Mouse (Mus musculus): Measurements from ENCODE around the gene Ptpn23.
"Not testable (repeated sequence)": the region's sequence is repeated elsewhere in the genome, so short reads cannot be mapped to it uniquely, and the experiment has no call there.

The Ptpn23 gene

DNA sequence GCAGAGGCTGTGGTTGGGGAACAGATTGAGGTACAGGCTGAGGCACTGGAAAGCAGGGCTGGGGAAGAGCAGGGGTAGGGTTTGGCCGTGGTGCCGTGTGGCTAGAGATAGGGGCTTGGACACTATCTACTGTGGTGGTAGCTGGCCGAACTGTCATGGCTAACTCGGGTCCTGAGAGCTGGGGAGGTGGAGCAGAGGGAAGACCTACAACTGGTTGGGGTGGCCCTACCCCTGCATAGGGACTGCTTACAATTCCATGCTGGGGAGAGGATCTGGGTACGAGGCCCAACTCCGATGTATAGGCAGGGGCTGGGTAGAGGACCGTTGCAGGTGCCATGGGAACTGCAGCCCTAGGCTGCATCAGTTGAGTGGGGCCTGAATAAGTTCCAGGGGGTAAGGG, 20.0 kb downstream of the Ptpn23 start:
- in situ Hi-C loops (cut with MboI; ENCODE audit: unreplicated experiment in 2 of 2): no loop called here

DNA sequence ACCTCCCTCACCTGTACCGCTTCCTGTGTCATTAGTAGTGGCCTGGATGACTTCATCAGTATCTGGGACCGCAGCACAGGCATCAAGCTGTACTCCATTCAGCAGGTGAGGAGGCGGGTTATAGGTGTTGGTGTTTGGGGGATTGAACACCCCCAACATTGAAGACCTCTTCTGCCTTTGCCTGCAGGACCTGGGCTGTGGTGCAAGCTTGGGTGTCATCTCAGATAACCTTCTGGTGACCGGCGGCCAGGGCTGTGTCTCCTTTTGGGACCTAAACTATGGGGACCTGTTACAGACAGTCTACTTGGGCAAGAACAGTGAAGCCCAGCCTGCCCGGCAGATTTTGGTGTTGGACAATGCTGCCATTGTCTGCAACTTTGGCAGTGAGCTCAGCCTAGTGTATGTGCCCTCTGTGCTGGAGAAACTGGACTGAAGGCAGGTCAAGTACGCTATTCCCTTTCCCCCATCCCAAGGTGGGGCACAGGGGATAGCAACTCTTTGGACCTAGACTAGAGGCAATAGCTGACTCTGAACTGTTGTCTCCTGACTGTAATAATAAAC, 23.6 kb downstream of the Ptpn23 start:
- in situ Hi-C loops (cut with MboI; ENCODE audit: unreplicated experiment in 2 of 2): no loop called here

DNA sequence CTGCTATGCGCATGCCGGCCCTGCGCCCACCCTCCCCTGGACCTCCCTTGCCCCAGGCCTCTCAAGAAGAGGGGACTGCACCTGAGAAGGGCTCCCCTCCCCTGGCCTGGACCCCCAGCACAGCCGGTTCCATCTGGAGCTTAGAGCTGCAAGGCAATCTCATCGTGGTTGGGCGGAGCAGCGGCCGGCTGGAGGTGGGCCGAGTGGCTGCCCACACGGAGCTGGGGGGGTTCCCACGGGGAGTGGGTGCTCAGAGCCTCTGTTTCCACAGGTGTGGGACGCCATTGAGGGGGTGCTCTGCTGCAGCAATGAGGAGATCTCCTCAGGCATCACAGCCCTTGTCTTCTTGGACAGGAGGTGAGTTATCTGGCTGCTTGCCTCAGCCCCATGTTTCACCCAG, 26.7 kb downstream of the Ptpn23 start:
- in situ Hi-C loops (cut with MboI; ENCODE audit: unreplicated experiment in 2 of 2): no loop called here

DNA sequence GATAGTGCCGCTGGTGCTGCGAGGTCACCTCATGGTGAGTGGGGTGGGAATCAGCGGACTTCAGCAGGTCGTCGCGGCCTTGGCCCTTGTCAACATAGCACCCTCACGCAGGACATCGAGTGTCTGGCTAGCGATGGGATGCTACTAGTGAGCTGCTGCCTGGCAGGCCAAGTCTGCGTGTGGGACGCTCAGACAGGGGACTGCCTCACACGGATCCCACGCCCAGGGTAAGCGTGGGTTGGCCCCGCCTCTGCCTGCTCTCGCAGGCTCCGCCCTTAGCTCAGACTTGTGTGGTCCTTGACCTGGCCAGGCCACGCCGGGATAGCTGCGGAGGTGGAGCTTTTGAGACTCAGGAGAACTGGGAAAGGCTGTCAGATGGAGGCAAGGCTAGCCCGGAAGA, 27.4 kb downstream of the Ptpn23 start:
- in situ Hi-C loops (cut with MboI; ENCODE audit: unreplicated experiment in 2 of 2): no loop called here

DNA sequence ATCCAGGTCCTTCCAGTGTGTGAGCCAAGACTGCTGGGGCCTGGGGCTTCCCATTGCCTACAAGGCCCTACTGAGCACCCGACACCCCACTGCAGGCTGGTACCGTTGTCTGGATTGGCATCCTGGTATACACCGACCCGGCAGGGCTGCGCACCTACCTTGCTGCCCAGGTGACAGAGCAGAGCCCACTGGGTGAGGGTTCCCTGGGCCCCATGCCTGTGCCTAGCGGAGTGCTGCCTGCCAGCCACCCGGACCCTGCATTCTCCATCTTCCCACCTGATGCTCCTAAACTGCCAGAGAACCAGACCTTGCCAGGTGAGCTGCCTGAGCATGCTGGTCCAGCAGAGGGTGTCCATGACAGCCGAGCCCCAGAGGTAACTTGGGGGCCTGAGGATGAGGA, 28.7 kb downstream of the Ptpn23 start:
- in situ Hi-C loops (cut with MboI; ENCODE audit: unreplicated experiment in 2 of 2): no loop called here

DNA sequence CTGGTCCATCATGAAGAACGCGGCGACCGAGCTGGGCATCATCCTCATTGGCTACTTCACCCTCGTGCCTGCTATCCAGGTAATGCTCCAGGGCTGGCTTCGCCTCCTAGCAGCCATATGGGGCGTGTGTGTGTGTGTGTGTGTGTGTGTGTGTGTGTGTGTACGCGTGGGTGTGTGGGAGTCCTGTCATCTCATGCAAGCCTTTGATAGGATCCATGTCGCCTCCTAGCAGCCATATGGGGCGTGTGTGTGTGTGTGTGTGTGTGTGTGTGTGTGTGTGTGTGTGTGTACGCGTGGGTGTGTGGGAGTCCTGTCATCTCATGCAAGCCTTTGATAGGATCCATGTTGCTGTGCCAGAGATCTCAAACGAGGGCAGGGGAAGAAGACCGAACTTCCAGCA, 30.4 kb downstream of the Ptpn23 start:
- in situ Hi-C loops (cut with MboI; ENCODE audit: unreplicated experiment in 2 of 2): not testable (repeated sequence)

DNA sequence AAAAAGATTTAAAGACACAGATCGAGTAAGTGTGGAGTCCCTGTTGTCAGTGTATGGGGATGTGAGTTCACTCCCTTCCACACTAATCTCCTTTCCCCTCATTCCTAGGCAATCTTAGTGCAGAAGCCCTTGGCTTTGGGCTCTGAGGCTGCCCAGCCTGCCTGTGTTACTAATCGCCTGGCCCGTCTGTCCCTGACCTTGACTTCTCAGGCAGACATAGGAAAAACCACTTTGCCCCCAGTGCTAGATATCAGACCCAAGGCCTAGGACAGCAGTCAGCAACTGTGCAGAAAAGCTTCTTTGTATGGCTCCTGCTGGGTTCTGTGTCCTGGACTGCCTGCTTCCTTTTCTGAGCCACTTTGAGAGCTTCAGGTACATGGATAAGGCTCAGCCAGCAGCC, 32.3 kb downstream of the Ptpn23 start:
- in situ Hi-C loops (cut with MboI; ENCODE audit: unreplicated experiment in 2 of 2): no loop called here

DNA sequence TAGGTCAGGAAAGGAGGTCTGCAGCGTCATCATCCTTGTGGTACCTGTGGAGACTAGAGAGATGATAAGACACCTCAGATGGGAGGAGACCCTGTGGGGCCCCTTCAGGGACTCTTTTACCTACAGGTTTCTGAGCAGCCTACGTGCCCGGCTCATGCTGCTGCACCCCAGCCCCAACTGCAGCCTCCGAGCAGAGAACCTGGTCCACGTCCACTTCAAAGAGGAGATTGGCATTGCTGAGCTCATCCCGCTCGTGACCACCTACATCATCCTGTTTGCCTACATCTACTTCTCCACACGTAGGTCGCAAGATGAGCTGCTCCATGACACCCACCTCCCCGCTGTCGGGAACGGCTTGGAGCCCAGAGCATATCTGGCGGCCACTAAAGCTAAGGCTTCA, 34.1 kb downstream of the Ptpn23 start:
- in situ Hi-C loops (cut with MboI; ENCODE audit: unreplicated experiment in 2 of 2): no loop called here

DNA sequence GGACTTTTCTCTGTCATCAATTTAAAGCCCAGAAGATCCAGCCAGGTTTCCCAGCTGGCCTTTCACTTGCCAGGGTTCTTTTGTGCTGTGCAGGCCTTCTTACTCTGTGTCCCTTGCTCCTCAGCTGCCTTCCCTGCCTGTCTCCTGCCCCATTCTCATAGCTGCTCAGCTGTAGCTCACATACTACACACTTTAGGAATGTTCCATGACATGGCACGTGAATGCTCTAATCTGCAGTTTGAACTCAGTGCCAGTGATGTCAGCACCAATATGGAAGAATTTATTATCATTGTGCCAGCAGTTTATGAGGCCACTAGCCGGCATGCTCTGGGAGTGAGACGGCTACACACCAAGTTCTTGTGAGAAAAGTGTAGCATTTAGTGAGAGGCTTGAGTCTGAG, 38.2 kb downstream of the Ptpn23 start:
- in situ Hi-C loops (cut with MboI; ENCODE audit: unreplicated experiment in 2 of 2): no loop called here

DNA sequence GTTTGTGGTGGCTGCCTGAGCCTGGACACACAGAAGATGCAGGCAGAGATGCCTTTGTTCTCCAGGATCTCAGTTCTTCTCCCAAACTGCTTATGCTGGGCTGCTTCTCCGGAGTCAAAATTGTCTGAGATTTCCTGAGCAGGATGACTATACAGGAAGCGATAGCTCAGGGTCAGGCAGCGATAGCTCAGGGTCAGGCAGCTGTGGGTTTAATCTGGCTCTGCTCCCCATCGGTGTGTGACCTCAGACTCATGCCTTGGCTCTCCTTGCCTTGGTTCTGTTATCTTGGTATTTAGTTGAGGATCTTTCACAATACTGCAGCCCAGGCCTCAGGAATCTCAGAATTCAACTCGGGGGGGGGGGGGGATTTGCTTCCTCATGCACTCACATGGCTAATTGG, 41.3 kb downstream of the Ptpn23 start:
- in situ Hi-C loops (cut with MboI; ENCODE audit: unreplicated experiment in 2 of 2): no loop called here

DNA sequence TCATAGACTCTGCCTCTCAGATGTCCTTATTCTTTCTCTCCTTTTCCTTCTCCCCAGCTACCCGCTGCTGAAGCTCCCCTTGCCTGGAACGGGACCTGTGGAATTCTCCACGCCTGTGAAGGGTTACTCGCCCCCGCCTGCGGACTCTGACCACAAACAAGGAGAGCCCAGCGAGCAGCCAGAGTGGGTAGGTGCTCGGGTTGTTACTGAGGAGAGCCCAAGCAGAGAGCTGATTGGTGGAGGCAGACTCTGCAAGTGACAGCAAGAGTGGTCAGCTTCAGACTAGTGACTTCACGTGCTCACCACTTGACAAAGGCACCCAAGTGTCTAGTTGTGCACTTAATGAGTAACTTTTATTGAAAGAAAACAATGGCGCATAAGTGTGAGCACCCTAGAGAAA, 45.7 kb downstream of the Ptpn23 start:
- in situ Hi-C loops (cut with MboI; ENCODE audit: unreplicated experiment in 2 of 2): no loop called here

DNA sequence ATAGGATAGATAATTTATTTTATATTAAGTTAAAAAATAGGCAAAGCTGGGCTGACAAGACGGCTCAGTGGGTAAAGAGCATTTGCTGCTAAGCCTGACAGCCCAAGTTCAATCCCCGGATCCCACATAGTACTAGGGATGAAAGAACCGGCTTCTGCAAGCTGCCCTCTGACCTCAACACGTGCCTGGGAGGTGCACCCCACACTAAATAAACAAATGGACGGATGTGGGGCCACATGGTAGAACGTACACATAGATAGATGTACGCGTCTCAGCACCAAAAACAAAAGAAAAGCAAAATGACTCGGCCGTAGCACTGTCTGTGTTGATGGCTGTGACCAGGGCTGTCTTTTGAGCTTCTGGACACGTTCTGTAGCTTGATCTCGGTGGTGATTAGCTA, 46.7 kb downstream of the Ptpn23 start:
- in situ Hi-C loops (cut with MboI; ENCODE audit: unreplicated experiment in 2 of 2): no loop called here

DNA sequence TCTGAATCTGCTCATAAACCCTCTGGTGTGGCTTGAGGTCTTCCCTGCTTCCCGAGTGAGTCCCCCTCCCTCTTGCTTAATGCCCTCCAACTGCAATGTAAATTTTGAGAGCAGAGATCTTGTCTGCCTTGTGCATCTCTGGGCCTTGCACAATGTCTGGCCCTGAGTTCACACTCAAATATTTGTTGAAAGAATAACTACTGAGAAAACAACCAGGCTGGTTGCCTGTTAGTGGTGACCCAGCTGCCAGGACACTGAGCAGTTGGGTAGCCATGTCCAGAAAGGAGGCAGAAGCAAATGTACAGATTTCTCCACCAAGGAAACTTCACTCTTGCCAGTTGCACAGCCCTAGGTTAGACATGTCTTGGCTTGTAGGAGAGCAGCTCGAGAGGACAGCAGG, 49.7 kb downstream of the Ptpn23 start:
- in situ Hi-C loops (cut with MboI; ENCODE audit: unreplicated experiment in 2 of 2): no loop called here

DNA sequence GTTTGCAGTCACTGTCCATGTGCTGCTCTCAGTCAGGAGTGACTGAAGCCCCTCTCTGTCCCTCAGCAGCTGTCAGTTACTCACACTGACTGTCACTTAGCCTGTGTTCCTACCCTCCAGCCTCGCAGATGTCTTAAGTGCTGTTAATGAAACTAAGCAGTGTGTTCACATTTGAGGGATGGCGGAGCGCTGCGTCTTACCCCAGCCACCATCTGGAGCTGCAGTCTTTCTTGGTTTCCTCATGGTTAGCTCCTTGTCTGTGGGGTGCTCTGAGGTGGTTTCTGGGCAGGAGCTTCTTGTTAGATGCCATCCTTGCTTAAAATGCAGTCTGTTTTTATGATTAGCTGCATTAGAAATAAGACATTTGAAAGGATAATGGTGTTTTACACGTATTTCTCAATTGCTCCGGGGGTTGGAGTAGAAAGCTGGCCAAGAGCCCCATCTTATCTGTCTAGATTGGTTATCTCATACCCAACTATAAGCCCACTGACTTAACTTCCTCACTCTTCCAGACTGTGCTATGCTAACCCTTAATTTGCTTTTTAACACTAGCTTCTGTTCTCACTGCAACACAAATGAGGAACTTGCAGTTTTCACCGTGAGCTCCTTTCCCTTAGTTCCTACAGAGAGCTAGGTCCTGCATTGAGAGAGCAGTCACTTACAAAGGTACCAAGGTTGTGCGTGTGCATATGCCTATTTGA, 55.9 kb downstream of the Ptpn23 start:
- in situ Hi-C loops (cut with MboI; ENCODE audit: unreplicated experiment in 2 of 2): no loop called here

DNA sequence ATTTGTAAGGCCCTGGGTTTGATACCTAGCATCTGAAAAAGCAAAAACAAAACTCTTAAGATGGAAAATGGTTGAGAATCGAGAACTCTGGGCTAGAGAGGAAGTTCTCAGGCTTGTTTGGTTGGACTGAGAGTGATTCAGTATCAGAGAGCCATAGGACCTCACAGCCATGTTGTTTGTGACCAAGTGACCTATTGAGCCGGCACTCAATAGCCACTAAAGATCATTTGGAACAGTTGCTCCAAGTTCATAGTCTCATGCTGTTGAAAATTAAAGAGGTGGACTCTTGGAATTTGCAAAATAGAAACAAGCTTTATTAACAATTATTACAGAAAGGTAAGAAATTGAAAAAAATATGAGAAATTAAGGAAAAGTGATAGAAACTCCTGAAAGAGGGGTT, 56.7 kb downstream of the Ptpn23 start:
- in situ Hi-C loops (cut with MboI; ENCODE audit: unreplicated experiment in 2 of 2): no loop called here

DNA sequence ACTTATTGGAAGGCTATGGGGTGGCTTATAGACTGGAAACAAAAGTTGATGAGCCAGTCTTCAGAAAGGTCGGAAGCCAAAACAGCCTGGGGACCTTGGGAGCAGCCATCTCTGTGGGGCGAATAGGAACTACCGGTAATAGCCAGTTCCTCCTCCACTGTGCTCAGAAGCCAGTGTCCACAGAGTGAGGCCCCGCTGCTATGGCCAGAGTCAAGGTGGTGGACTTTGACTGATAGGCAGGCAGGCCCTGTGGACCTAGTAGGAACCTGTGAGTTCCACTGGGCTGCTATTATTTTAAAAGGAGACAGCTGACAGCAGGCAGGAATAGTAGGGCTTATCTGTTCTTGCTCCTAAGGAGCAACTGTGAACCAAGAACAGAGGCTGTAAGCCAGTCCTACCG, 57.4 kb downstream of the Ptpn23 start:
- in situ Hi-C loops (cut with MboI; ENCODE audit: unreplicated experiment in 2 of 2): no loop called here

DNA sequence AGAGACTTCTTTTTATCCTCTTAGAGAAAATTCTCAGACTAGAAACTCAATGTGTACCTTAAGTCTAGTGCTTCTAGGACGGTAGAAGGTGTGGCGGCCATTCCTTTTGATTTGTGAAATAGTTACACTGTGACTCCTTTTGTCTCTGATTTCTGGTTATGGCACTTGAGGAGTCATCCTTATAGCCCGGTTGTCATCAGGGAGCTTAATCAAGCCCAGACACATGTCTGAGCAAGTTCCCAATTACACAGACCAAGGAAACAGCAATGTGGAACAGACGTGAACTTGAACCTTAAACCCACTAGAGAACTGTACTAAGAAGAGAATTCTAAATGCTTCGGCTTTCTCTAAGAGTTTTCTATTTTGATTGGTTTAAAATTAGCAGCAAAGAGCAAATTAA, 57.8 kb downstream of the Ptpn23 start:
- in situ Hi-C loops (cut with MboI; ENCODE audit: unreplicated experiment in 2 of 2): no loop called here

DNA sequence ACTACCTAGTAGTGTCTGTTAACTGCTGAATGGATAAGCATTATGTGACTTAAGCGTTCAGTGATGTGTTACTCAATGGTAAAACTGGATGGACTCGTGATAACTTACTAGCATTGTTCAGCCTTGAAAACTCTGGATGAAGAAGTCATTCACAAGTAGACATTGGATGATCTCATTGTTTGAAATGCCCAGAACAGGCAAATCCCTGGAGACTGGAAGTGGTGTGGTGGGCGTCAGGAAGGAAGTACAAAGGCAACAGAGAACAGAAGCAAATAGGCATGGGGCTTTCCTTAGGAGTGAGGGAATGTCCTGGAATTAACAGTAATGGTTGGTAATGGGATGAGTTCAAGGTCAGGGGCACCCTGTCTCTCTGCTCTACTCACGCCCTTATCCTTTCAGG, 59.1 kb downstream of the Ptpn23 start:
- in situ Hi-C loops (cut with MboI; ENCODE audit: unreplicated experiment in 2 of 2): no loop called here

DNA sequence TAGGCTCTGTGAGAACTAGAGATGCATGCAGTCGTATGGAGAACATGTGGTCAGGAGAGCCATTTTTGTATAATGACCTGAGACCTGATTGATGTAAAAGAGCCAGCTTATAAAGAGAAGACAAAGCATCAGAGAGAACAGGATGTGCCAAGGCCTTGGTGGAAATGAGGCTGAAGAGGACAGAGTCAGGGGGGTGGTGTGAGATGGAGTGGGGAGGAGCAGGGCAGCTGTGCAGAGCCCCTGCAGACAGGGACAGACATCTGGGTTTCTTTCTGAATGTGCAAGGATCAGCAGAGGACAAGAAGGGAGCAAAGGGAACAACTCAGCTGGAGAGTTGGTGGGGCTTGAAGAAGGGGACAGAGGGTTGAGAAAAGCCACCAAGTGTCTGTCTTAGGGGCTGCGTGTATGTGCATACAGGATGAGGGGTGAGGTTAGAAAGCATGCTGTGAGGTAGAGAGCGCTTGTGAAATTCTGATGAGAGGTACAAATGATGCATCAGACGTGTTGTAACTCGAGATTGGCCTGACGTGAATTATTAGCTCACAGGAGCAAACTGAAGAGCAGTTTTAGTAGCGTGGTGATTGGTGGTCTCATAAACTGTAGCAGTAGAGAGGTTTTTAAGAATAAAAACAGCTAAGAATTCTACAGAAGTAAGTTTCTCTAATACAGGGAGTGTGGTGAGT, 62.8 kb downstream of the Ptpn23 start:
- in situ Hi-C loops (cut with MboI; ENCODE audit: unreplicated experiment in 2 of 2): no loop called here

DNA sequence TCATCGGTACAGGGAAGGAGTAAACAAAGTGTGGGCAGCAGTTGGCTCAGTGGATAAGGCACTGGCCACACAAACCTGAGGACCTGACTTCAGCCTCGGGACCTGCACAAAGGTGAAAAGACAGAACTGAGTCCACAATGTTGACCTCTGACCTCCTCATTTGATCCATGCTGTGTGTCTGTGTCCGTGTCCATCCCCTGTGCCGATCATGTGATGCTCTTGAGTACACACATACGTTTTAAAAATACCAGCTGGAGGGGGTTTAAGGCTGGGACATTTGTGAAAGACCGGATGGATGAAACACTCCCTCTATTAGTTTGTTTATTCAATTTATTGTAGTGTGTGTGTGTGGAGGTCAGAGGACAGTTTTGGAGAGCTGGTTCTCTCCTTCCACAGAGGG, 64.2 kb downstream of the Ptpn23 start:
- in situ Hi-C loops (cut with MboI; ENCODE audit: unreplicated experiment in 2 of 2): no loop called here

DNA sequence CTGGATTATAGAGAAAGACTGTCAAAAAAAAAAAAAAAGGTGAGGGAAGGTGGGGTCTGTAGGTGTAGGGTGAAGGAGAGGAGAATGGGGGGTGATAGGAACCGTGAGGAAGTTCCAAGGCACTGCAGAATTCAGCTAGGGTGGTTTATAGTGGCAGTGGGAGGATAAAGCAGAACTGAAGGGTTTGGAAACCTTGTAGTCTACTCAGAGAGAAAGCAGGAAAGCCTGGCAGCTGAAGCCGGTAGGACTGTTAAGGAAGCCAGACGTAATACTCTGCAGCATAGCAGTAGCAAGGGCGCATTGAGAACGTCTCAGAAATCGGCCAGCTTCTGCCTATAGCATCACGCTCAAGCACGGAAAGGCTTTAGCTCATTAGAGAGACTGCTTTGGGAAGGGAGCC, 66.0 kb downstream of the Ptpn23 start:
- in situ Hi-C loops (cut with MboI; ENCODE audit: unreplicated experiment in 2 of 2): no loop called here

DNA sequence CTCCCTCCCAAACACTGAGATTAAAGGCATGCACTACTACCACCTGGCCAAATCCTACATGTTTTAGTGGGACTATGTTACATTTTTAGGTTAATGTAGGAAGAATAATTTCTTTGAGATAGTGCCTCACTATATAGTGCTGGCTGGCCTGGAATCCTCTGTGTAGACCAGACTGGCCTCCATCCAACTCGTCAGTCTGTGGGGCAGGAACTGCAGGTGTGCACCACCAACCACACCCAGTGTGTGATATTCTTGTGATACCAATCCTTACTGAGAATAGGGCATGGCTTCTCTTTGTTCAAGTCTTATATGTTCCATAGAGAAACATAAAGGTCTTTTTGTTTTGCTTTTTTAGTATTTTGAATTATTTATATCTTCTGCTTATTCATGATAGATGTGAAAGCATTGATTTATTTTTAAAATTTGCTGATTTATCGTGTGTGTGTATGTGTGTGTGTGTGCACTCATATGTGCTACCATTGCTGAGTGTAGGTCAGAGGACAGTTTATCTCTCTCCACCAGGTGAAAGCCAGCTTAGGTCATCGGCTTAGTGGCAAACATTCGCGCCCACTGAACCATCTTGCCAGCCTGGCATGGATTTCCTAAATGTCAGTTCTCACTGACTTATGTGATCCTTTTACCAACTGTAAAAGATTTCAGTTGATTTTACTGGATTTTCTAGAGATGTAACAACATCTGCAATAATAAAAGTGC, 67.8 kb downstream of the Ptpn23 start:
- in situ Hi-C loops (cut with MboI; ENCODE audit: unreplicated experiment in 2 of 2): no loop called here
